Mouse (Mus musculus) kidney, adult 11 months (tissue): Measurements from ENCODE around the gene Pdzd4.

ENCODE experiments used
- DNase-seq: peaks from one replicate; pipeline ENCODE4 v3.0.0; 2022

Gene Pdzd4

DNA sequence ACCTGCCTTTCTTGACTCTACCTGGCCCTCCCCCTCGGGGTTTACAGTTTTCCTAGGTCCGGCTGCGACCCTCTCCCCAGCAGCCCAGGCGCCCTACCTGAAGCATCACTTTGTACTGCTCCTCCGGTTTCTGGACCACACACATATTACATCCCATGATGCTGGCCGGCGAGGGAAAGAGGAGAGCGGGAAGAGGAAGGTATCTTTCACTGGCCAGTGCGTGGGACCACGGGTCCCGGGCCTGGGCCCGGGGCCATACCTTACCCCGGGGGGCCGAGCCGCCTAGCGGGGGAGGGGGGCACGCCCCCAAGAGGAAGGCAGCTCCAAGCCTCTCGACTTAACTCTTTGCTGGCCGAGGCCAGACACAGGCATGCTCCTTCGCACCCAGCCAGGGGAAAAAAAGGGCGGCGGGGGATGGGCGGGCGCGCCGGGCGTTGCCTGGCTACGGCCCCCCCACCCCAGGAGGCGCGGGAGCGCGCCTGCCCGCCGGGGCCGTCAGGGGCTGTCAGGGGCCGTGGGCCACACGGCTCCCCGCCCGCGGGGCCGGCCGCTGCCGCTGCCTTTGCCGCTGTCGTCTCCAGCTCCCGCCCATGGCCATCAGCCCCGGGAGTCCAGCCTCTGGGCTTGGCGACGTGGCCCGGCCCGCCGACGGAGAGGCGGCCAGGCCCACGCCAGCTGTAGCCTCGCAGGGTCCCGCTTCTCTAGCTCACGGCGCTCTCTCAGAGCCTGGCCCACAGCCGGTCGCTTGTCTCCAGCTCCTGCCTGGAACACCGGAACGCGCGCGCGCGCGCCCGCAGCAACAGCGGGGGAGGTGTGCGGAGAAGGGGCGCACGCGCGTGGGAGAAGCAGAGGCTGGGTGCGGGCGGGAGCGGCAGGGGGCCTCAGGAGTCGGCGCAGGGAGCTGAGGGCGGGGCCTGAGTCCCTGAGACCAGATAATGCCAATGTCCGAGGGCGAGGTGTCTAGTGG is at the start of gene Pdzd4:
Gene Pdzd4, minus strand, starts transcription at position 785 of the 967 bp plus-strand sequence.
- DNase-seq, result peak; percentile 7

DNA sequence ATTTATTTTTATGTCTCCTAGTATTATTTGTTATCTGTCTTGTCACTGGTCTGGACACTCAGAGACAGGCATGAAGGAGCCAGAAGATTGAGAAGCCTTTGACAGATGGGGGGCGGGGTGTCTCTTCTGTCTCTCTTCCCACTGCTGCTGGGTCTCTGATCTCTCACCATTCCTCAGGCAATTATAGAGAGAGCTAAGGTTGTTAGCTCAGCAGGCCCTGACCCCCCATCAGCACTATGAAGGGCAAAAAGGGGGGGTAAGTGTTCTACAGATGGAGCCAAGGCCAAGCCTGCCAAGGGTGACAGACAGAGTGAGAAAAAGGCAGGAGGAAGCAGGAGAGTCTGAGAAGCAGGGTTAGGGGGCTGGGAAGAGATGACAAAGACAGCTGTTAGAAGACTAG is 47.2 kb upstream of the Pdzd4 start:
- no peak for DNase-seq

DNA sequence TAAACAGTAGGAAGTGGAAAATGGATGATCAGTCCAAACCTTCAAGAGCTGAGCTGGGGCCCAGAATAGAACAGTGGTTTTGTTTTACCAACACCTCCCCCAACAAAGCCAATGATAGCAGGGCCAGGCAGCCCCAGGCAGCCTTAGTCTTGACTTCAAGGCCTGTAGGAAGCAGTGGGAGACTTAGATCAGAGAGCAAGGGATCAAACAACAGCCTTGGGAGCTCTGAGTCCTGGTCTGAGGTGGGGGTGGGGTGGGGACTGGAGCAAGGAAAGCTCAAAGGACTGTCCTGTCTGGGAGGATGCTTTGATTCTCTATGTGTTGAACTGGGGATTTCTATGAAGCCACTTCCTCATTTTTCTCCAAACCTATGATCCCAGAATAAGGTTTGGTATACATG is 46.7 kb upstream of the Pdzd4 start:
- DNase-seq, result no peak

DNA sequence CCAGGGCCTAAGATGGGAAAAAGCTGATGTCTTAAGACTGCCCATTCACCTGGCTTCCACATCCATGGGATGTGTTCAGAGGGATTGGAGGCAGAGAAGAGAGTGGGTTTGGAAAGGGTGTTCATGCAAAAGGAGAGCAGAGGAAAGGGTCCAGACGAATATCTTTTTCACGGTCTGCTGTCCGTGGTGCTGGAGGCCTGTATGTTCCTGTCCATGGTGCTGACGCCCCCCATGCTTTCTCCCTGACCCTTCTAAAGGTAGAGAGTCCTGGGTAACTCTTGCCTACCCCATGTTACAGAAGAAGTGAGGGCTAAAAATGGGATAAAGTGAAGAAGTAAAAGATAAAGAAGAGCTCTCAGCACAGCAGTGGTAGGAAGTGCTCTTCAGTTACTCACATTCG is 44.6 kb upstream of the Pdzd4 start:
- no peak for DNase-seq

DNA sequence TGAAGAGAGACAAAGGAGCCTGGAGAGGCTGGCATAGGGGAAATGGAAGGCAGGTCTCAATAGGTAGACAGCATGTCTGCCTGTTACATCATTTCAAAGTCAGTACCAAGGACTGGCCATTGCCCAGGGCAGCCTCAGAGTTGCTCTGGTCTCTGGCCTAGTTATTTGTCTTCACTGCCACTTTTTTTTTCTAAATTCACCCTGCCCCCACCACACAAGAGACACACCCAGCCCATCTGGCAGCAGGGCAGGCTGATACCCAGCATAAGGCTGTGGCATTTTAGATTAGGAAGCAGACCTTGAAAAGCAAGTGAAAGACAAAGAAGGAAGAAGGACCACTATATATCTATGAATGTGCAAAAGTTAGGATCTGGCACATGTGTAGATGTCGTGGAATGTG is 43.1 kb upstream of the Pdzd4 start:
- DNase-seq, result no peak

DNA sequence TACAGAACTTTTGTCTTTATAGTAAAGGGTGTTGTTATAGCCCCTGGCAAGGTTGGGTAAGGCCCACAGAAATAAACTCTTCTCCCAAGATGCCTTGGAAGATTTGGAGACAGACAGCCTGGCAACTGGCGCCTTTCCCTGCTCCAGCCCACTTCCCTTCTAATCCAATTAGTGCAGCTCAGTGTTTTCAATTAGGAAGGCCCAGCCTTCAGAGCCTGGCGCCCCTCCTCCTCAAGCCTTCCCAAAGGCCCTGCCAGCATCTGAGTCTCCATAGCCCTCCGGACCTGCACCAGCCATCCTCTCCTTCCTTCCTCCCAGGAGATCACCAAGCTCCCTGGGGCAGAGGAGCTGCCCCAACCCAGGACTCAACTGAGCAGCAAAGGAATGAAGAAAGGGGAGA is 42.5 kb upstream of the Pdzd4 start:
- no peak for DNase-seq

DNA sequence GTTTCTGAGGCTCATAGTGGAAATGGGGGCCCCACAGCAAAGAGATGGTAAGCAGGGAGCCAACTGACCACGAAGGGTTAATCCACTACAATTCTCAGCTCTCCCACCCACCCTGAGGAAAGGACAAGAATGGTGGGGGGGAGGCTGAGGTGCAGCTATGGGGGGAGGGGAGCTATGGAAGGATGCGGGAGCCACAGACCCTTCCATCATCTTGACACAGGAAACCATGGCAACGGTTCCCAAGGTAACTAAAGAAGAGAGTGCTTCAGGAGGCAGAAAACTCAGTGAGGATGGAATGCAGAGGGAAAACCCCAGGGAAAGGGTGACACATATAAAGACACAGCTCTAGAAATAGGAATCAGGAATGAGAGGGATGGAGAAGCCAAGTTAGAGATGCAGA is 39.9 kb upstream of the Pdzd4 start:
- no peak for DNase-seq

DNA sequence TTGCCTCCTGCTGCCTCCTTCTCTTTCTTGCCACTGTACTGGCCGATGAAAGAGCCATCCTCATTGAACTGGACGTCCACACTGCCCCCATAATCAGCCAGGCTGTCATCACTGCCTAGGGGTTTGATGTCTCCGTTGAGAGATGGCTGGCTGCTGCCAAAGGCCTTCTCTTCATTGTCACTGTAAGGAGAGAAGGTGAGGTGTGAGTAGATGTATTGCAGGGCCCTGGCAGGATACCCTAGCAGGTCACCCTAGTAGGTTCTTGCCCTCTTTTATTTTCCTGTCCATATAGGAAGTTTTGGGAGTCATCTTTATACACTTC is 30.3 kb upstream of the Pdzd4 start:
- DNase-seq, result no peak

DNA sequence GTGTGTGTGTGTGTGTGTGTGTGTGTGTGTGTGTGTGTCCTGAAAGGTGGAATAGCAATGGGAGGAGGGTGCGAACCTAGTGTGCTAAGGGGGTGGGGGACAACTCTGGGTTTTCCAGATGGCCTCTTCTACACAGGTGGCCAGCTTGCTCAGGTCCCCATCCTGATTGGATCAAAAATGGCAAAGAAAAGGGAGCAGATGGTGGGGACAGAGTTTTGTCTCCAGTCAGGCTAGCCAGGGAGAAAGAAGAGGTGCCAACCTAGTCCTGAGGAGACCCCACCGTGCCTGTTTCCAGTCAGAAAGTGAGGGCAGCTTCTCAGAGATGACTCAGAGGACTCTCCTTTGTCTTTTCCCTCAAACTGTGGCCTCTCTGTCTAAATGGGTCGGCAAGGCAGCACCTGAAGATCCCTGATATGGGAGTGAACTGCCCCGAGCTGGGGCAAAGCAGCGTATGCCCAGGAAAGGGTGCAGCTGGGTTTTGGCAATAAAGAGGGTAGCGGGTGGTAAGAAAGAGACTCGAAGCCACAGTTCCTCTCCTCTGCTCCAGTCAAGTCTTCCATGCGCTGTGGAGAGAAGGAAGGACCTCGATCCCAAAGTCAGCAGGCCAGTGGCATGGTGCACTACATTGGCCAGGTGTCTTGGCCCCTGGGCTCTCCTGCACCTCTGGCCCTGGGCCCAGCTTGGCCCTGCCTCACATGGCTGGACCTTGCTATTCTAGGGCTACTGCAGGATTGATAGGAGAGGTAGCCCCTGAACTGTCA is 29.7 kb upstream of the Pdzd4 start:
- DNase-seq, result no peak

DNA sequence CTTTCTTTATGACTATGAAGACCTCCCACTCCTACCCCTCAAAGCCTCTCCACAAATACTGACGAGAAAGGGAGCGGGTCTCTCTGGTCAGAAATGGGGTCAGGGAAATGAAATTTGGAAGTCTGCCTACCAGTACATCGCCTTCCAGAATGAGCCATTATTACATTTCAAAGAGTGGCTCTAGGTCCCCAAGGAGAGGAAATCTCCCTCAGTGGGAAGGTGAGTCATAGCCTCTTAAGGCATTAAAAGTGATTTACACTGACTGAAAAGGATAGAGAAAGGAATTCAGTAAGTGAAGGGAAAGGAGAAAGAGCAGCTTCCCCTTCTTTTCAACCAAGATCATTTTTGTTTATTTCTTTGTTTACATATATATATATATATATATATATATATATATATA is 11.9 kb upstream of the Pdzd4 start:
- no peak for DNase-seq

DNA sequence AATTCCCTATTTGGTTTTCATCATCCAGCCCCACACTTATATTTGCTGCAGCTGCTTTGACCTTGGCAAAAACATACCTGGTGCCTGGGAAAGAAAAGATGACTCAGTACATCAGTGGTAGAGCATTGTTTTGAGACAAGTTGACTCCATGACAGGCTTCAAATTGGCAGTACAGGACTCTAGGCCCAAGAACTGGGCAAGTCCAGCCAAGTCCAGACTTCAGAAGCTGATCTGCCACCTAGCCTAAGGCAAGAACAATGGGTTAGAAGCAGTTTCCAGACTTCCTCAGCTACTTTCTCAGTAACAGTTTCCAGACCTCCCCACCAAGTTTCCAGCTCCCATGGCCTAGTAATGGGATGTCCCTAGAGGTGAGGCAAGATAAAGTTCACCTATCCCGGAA is 11.0 kb upstream of the Pdzd4 start:
- no peak for DNase-seq

DNA sequence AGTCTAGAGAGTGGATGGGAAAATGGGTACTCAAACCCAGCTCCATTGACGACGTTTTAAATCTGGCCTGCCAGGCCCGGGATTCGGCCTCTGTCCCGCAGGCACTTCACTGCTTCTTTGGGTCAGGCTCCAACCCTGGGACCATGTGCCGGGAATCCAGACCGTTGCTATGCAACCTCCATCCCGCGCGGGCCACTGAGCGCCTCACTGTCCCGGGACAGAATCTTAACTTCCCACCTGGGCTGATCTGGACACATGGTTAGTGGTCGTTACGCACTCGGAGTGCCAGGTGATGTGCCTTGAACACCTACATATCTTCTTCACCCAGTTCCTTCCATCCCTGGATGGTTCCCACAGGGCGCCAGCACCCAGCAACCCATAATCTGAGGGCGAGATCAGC is 1.0 kb downstream of the Pdzd4 start:
- no peak for DNase-seq

DNA sequence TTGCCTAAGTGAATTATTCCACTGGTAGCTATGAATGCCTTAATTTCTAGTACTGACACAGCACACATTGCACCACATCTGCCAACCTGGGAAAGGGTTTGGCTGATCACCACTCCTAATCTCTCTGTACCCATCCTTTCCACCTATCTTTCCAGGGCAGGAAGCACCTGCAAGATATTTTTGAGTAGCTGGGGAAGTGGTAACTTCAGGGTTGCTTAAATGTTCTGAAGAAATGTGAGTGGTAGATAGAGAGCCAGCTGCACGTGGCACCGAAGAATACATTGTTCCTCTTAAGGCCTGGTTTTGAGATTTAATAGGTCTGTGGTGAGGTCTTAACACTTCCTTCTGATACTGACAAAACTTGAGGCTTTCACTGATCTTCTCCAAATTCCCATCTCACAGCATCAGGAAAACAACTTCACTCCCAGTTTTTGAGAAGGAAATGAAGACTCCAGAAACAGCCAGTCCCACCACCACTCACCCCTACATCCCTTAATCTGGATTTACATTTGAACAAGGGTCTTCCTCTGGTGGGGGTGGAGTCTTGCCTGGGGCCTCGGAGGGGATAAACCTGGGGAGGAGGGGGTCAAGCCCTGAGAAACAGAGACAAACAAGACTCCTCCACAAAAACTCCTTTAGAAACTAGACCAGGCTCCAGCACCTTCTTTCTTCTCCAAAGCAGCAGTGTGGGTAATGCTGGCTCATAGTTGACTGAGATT is 8.0 kb downstream of the Pdzd4 start:
- DNase-seq, result no peak

DNA sequence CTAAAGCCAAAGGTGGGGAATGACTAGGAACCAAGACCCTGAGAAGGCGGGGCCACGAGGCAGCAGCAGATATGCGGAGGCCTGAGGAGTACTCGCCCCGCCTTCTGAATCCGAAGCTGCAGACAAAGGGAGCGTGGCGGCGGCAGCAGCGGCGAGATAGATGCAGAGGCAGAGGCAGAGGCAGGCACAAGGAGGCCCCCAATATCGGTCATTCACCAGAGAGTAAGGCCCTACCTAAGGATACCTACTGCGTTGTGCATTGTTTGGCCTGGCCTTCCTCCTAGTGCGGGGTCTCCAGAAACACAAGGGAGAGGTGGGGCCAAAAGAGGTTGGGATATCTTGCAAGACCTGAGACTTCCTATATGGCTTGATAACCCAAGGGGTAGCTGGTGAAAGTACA is 9.7 kb downstream of the Pdzd4 start:
- no peak for DNase-seq

DNA sequence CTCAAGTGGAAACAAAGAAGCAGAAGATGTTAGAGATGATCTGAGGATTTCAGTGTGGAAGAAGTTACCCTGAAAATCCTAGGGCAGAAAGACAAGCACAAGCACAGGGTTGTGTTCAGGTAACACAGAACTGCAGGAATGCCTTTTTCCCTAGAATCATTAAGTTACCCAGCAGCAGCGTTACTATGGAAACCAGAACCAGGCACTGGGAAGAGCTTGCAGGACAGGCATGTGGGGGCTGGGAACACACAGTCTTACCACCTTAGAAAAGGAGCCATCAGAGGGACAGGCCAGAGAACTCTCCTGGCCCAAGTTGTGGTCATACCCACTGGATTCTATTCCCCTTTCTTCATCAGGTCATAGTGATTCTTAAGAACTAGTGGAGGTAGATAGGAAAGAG is 19.0 kb downstream of the Pdzd4 start:
- DNase-seq, result no peak

DNA sequence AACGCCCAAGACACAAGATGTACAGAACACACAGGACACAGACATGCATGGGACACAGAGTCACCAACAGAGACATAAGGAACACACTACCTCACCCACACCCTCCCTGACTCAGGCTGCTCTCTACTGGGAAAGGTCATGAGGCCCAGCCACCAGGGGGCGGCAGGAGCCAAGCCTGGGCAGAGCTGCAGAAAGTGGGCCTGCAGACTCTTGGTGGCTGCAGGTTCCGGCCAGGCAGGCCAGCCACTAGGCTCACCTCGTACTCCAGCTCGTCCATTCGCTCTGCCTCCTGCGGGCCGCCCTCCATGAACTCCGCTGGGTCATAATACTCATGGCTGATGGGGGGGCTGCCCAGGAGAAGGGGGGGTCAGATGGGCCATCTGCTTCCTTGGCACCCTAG is 26.3 kb downstream of the Pdzd4 start:
- peak; percentile 63 for DNase-seq

DNA sequence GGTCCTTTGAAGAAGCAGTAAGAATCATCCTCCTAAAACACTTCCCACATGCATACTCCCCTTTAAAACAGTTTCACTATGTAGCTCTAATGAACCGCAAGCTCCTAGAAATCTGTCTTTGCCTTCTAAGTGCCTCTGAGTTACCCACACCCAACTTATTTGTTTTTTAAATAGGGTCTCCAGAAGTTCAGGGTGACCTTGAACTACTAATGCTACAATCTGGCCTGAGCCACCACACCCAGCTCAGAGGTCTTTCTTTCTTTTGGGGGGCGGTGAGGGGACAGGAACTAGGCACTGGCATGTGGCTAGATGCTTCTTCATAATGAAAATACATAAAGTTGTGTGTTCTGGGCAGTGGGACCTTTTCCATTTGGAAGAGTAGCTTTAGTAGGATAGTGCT is 27.3 kb downstream of the Pdzd4 start:
- no peak for DNase-seq

DNA sequence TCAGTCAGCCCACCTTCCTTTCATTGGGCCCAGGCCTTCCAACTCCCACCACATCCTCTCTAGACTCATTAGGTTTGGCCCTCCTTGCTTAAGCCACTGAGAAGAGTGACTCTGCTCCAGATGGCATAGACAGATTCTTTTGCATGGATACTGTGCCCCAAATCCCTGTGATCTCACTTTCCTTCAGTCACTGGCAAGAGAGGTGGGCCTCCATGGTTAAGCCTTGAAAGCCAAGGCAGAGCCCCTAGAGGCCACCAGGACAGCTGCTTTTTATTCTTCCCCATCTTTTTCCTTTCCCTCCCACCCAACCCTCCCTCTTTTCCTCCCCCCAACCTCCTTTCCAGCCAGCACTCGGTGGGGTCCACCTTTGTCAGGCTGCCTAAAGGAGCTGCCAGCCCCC is 31.3 kb downstream of the Pdzd4 start:
- DNase-seq, result no peak

DNA sequence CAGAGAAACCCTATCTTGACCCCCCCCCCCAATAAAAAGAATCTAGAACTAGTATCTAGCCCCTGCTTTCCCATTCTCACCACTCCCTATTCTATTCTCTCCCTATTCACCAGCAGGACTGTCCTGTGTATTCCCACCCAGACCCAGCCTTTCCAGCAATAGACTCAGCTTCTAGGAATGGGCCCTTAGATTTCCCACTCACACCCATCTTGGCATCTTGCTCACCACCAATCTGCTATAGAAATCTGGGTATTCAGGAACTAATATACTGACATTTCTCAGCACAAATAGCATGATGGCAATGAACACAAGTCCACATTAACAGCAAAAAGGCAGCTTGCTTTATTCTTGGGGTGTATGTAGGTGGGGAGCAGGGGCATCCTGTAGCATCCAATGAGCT is 31.7 kb downstream of the Pdzd4 start:
- no peak for DNase-seq

DNA sequence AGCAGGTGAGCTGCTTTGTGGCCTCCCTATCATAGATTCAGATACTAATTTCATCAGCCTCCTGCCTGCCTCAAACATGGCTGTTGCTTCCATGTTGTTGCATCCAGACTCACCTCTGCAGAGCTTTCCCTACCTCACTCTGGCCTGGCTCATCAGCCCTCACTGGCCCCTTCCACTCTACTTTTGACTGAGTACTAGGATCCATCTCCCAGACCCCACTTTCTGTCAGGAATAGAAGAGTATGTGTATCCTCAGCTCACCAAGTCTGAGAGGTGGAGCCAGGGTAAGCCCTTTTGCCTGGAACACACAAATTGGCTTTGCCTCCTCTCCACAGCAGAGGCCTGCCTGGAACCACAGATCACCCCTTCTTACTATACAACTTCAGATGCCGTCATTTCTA is 36.3 kb downstream of the Pdzd4 start:
- no peak for DNase-seq

DNA sequence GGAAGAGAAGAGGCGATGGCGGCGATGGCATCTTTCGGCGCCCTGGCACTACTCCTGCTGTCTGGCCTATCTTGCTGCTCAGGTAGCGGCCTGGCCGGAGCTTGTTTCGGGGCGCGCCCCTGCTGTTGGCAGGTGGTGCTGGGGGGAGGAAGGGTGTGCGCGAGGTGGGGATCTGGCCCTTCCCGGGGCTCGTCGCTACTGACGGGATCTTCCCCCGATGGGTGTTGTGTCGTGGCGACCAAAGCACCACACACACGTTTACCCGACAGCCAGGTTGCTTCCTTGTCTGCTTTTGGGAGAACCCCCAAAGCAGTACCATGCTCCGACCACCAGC is 37.6 kb downstream of the Pdzd4 start:
- DNase-seq, result no peak

DNA sequence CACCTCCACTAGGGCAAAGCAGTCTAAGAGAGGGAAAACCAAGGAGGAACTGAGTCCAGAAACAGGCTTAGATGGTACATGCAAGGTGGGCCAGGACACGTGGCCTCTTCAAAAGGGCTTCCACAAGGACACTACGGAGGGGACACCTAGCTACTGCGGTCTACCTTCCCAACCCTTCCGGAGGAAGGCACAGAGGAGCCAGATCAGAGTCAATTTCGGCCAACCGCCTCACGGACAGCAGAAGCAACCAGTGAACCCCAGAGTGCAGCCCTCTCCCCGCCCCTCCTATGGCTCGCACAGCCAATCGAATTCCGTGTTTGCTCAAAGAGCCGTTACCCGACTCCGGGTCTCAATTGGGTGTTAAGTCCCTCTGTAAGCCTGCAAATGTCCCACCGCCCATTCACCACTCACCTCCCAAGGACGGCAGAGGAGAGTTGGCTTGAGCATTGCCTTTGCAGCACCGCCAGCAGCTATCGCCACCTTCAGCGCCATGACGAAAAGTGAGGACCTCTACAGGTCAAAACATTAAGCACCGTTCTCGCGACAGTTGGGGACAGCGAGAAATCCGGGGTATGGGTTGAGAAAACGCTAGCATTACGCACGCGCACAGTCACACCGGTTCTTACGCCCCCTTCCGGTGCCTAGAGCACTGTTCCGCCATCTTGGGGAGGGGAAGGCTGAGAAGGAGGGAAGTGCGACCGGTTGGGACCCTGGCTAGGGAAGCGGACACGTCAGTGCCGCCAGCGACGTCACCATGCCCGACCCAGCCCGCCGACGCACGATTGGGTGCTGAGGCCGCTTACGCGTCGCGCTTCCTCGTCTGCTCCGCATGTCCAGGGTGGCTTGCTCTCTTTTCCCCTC is 38.2 kb downstream of the Pdzd4 start, which contains the start of the genes Idh3g and Ssr4:
Gene Idh3g, minus strand, starts transcription at position 534 of the 861 bp plus-strand sequence.
Gene Ssr4, plus strand, starts transcription at position 665 of the 861 bp plus-strand sequence.
- peak; percentile 94 for DNase-seq

DNA sequence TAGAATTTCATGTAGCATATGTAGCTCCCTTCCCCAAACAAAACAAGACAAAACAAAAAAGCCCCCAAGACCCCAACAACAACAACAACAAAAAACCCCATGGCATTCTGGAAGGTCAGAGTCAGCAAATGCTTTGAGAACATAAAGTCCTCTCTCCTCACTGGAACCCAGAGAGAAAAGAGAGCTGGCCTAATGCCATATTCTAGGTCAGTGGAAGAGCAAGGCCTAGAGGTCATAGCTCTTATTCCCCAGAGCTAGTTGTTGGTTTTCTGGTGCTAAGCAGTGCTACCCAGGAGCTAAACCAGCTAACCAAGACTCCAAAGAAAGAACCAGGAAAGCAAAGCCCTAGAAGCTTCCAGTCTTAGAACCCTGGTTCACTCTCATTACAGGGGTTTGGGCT is 39.1 kb downstream of the Pdzd4 start:
- DNase-seq, result peak; percentile 27
